Mouse (Mus musculus): ENCODE results near the gene Mink1.
A peak's percentile ranks its signal among the peaks of the same experiment; 100 is the strongest.

GRCm38 (mm10) chr11:70608381-70609066 is 45.8 kb downstream of the Mink1 start:
- peak; percentile 53 to 91 (median 69); a peak in 5 of 6 replicates for TF ChIP-seq CTCF (IDR thresholded peaks at IDR 0.05 in 2 of 3, conservative IDR thresholded peaks at IDR 0.05 in 1 of 3; ENCODE audit: control insufficient read depth in 1 of 3, insufficient read depth in 1 of 3, low read depth in 2 of 3, low read length in 3 of 3, poor library complexity in 1 of 3, severe bottlenecking in 1 of 3)
- TF ChIP-seq POLR2A (IDR thresholded peaks at IDR 0.05; ENCODE audit: control insufficient read depth in 1 of 2, insufficient read depth in 1 of 2, low read depth in 1 of 2, low read length in 2 of 2, poor library complexity in 1 of 2): no peak

All from MEL (cell line).